Mouse (Mus musculus) stomach, postnatal 0 days (tissue): Measurements from ENCODE around the gene Cdh8.

ENCODE experiments used
- CTCF ChIP-seq: IDR thresholded peaks from 2 replicates; pipeline ENCODE4 v1.5.1; 2016; ENCODE audit warnings: antibody characterized with exemption, low read depth, mild to moderate bottlenecking, moderate library complexity
- EP300 ChIP-seq: optimal IDR thresholded peaks from 2 replicates; pipeline ENCODE3; 2016; ENCODE audit warnings: antibody characterized with exemption

DNA sequence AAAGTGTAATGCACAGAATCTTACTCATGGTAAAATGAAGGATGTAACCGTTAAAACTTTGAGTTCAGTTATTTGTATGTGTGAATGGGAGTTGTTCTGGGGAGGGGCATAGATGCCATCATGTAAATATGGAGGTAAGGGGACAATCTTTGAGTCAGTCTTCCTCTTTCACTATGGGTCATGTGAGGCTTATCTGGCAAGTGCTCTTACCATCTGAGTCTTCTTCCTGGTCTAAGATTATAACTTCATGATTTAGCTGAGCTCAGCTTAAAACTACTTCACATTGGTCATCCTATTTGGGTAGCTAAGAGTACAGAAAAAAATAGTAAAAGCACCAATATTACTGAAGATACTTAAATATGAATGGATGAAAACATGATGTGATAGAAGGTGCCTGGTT lies 126.1 kb downstream of the Cdh8 start:
- TF ChIP-seq EP300, result no peak
- TF ChIP-seq CTCF, result no peak
